Mouse (Mus musculus) left cerebral cortex, adult 11 months (tissue): Measurements from ENCODE around the gene Dhdh.
A peak's percentile ranks its signal among the peaks of the same experiment; 100 is the strongest.

Source experiments
- DNase-seq: peaks from one replicate; pipeline ENCODE4 v3.0.0; 2022; ENCODE audit warnings: low spot score

The Dhdh gene

GRCm38 (mm10) chr7:45451344-45451982 lies 37.1 kb downstream of the Dhdh start:
- peak; percentile 80 for DNase-seq

GRCm38 (mm10) chr7:45449974-45450373 lies 38.6 kb downstream of the Dhdh start:
- DNase-seq: no peak

- no peak for DNase-seq
These were observed 41.1 kb downstream of the Dhdh start for GRCm38 (mm10) chr7:45447325-45447990.

- DNase-seq: no peak
These were observed 42.0 kb downstream of the Dhdh start for GRCm38 (mm10) chr7:45446589-45446988.

- no peak for DNase-seq
These were observed 44.8 kb downstream of the Dhdh start for GRCm38 (mm10) chr7:45443526-45444420.

GRCm38 (mm10) chr7:45437521-45438276 lies 50.9 kb downstream of the Dhdh start, which contains the start of gene Ruvbl2:
Gene Ruvbl2 (minus strand): TSS chr7:45438096.
- no peak for DNase-seq

- no peak for DNase-seq
These were observed 51.6 kb downstream of the Dhdh start for GRCm38 (mm10) chr7:45437046-45437445.

- no peak for DNase-seq
These were observed 52.2 kb downstream of the Dhdh start for GRCm38 (mm10) chr7:45436444-45436843.

- DNase-seq: no peak
These were observed 53.6 kb downstream of the Dhdh start for GRCm38 (mm10) chr7:45435038-45435437.

- DNase-seq: peak; percentile 100
These were observed 54.2 kb downstream of the Dhdh start, which contains the start of gene Gys1 for GRCm38 (mm10) chr7:45434203-45435015. Gene Gys1 (plus strand): TSS chr7:45434844.

GRCm38 (mm10) chr7:45433835-45434202 lies 54.8 kb downstream of the Dhdh start:
- no peak for DNase-seq

GRCm38 (mm10) chr7:45426556-45426955 lies 62.0 kb downstream of the Dhdh start:
- DNase-seq: no peak

- DNase-seq: no peak
These were observed 67.4 kb downstream of the Dhdh start for GRCm38 (mm10) chr7:45421194-45421593.
